Mouse (Mus musculus): Measurements from ENCODE around the gene Nod1.

Nod1 gene

GRCm38 (mm10) chr6:54972111-54972928 lies at the start of gene Nod1:
Nod1 (minus strand) TSS chr6:54972612.
- DNase-seq (ENCODE audit: low spot score in 2 of 2) = peak; percentile 25 to 54

- no peak for DNase-seq (ENCODE audit: low spot score in 2 of 2)
Observed at GRCm38 (mm10) chr6:55021806-55022205, 49.4 kb upstream of the Nod1 start.

- no peak for DNase-seq (ENCODE audit: low spot score in 2 of 2)
Observed at GRCm38 (mm10) chr6:55018417-55018816, 46.0 kb upstream of the Nod1 start.

- peak; percentile 67 to 75 for DNase-seq (ENCODE audit: low spot score in 2 of 2)
Observed at GRCm38 (mm10) chr6:55016710-55017583, 44.5 kb upstream of the Nod1 start.

GRCm38 (mm10) chr6:55016236-55016635 lies 43.8 kb upstream of the Nod1 start:
- DNase-seq (ENCODE audit: low spot score in 2 of 2) = peak; percentile 46 to 57

- DNase-seq (ENCODE audit: low spot score in 2 of 2) = no peak
Observed at GRCm38 (mm10) chr6:55014184-55014583, 41.8 kb upstream of the Nod1 start.

- DNase-seq (ENCODE audit: low spot score in 2 of 2) = no peak
Observed at GRCm38 (mm10) chr6:55012516-55012915, 40.1 kb upstream of the Nod1 start.

- no peak for DNase-seq (ENCODE audit: low spot score in 2 of 2)
Observed at GRCm38 (mm10) chr6:55010330-55011091, 38.1 kb upstream of the Nod1 start.

GRCm38 (mm10) chr6:55009391-55010230 lies 37.2 kb upstream of the Nod1 start:
- peak in 1 of 2 experiments; percentile 20 for DNase-seq (ENCODE audit: low spot score in 2 of 2)

- DNase-seq (ENCODE audit: low spot score in 2 of 2) = no peak
Observed at GRCm38 (mm10) chr6:55008401-55008800, 36.0 kb upstream of the Nod1 start.

GRCm38 (mm10) chr6:55003559-55003958 lies 31.1 kb upstream of the Nod1 start:
- DNase-seq (ENCODE audit: low spot score in 2 of 2) = no peak

GRCm38 (mm10) chr6:55002438-55002837 lies 30.0 kb upstream of the Nod1 start:
- DNase-seq (ENCODE audit: low spot score in 2 of 2) = no peak

GRCm38 (mm10) chr6:55001320-55001719 lies 28.9 kb upstream of the Nod1 start:
- DNase-seq (ENCODE audit: low spot score in 2 of 2) = no peak

GRCm38 (mm10) chr6:54997726-54998125 lies 25.3 kb upstream of the Nod1 start:
- no peak for DNase-seq (ENCODE audit: low spot score in 2 of 2)

- no peak for DNase-seq (ENCODE audit: low spot score in 2 of 2)
Observed at GRCm38 (mm10) chr6:54996361-54996760, 23.9 kb upstream of the Nod1 start.

- DNase-seq (ENCODE audit: low spot score in 2 of 2) = peak; percentile 96 to 98
Observed at GRCm38 (mm10) chr6:54992734-54993260, 20.4 kb upstream of the Nod1 start, which contains the start of gene Ggct. Ggct (minus strand) TSS chr6:54992950.

GRCm38 (mm10) chr6:54992141-54992540 lies 19.7 kb upstream of the Nod1 start:
- no peak for DNase-seq (ENCODE audit: low spot score in 2 of 2)

- DNase-seq (ENCODE audit: low spot score in 2 of 2) = no peak
Observed at GRCm38 (mm10) chr6:54991189-54991588, 18.8 kb upstream of the Nod1 start.

- DNase-seq (ENCODE audit: low spot score in 2 of 2) = no peak
Observed at GRCm38 (mm10) chr6:54988141-54988540, 15.7 kb upstream of the Nod1 start.

GRCm38 (mm10) chr6:54984096-54984495 lies 11.7 kb upstream of the Nod1 start:
- DNase-seq (ENCODE audit: low spot score in 2 of 2) = no peak
